Mouse (Mus musculus) cerebellum, adult 18-20 months (tissue): ENCODE results near the gene Srr.
A peak's percentile ranks its signal among the peaks of the same experiment; 100 is the strongest.

Source experiments
- DNase-seq, 2 experiments: peaks; one replicate each; pipeline ENCODE4 v3.0.0; 2021

Srr gene

DNA sequence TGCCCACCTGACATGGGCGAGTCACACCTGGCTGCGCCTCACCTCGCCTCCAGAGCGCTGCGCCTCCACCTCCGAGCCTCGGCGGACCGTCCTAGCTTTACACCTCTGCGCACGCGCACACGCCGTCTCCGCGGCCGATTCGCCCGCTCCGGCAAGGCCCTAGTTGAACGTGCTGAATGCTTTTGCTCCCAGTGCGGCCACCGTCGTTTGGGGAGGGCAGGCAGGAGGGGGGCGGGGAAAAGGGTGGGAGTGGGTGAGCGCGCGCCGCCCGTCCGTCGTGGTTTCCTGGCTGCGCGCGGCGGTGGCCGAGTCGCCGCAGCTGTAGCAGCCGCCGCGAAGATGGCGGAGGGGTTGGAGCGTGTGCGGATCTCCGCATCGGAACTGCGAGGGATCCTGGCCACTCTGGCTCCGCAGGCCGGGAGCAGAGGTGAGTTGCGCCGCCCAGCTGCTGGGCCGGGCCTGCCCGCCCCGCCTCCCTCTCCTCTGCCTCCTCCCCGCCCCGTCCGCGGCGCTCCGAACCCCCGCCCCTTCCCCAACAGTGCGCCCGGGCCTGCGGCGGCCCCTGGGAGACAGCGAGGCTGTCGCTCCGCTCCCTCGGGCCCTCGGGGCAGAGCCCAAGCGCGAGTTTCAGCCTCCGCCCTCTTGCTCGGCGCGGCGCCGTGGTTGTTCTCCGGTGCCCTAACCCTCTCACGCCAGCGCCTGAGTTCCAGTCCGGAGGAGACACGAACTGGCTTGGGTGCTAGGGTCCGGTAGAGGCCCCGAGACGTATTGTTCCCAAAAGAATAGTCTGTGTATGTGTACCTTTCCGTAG lies at the start of gene Srr, which contains the start of gene Smg6:
TSS of gene Srr (minus strand) at position 372 of the 811 bp plus-strand sequence.
TSS of gene Smg6 (plus strand) at position 247 of the 811 bp plus-strand sequence.
- peak; percentile 94 to 95 for DNase-seq

DNA sequence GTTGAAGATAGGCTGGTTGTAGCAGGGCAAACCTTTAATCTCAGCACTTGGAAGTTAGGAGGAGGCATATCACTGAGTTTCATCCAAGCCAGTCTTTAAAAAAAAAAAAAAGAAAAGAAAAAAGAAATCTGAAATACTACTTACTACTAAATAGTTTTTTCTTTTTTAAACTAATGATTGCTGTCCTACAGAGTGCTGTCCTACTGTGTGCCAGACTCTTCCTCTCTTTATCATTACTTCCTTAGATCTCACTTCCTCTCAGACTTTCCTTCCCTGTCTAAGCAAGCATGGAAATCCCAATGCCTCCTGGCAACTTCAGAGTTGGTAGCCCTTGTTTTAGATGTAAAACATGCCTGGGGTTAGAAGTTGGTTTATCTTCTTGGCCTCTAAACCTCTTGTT lies 48.9 kb upstream of the Srr start:
- DNase-seq, result no peak

DNA sequence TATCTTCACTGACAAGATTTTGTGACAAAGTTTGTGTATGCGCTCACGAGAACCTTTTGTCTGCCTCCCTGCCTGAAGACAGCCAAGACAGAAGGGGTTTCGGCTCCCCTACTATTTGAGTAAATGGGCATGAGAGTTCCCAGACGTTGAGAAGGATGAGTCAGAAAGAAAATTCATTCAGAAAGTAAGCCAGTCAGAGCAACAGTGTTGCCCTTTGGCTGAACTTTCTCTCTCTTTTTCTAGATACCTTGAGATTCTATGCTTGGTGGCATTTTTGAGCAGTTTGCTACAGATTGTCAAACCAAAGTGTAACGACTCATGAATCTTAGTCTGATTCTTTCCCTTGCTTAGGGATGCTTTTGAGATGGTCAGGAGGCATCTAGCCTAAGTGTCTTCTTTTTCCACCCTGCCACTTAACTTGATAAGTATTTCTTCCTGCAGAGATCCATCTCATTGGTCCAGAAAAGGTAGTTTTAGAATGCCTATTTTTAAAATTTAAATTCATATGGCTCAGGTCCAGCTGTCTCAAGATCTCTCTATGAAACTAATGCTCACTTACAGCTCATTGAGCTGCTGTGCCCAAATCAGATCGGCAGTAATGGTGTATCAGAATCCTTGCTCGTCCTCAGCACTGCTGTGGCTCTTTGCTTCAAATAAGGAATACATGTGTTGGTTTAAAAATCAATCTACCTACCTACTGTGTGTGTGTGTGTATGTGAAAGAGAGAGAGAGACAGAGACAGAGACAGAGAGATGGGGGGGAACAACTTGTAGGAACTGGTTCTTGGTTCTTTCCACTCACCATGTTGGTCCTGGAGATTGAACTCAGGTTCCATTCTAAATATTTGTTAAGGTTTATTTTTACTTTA lies 47.8 kb upstream of the Srr start:
- no peak for DNase-seq

DNA sequence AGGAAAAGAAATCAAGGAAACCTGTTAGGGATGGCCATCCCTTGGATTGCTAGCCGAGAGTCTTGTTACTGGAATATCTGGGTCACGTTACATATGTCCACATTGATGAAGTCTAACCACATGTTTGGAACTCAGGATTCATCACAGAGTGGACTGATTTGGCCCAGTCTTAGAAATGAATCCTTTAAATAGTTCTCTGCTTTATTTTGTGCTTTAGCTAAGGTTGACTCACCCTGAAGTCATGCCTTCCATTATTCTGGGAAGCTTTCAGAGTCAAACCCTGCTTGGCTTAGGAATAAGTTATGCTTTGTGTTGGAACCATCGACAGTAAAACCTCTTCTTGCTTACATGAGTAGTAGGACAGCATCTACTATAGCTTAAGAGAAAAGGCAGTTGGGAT lies 39.8 kb upstream of the Srr start:
- DNase-seq, result no peak

DNA sequence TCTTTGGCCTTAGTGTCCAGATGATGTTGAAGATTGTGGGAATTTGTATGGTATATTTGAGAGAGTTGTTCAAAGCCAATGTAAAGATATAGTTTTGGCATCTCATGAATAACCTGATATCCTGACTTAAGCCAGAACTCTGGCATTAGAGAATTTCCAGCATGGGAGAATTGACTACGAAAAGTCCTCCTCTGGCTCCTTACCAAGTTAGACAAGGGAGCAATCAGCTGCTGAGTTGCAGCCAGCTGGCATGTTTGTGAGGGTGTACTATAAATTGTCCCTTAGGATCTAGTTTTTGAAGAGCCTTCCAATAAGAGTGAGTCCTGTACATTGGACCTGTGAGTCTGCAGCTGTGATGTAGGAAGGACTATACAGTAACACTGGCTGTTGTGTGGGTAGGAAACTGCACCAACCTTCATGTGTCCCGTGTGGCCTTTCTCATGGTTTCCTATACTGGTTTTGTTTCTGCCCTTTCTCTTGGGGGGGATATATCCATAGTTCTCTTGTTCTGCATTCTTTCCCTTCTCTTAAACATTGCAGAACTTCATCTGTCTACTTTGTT lies 37.2 kb upstream of the Srr start:
- peak; percentile 16 for DNase-seq

DNA sequence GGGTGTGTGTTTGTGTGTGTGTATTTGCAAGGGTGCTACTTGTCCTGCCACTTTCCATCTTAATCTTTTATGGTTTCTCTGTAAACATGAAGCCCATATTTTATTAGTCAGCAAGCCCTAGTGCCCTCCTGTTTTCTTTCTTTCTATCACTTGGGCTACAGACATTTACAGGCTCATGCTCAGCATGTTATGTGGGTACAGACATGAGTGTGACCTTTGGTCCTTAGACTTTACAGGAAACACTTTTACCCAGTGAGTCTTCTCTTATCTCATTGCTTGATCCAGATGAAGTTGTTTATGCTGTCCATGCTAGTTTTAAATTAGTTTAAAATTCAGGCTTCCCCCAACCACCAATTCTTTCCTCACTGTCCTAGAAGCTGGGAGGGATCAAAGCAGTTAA lies 36.2 kb upstream of the Srr start:
- DNase-seq, result no peak

DNA sequence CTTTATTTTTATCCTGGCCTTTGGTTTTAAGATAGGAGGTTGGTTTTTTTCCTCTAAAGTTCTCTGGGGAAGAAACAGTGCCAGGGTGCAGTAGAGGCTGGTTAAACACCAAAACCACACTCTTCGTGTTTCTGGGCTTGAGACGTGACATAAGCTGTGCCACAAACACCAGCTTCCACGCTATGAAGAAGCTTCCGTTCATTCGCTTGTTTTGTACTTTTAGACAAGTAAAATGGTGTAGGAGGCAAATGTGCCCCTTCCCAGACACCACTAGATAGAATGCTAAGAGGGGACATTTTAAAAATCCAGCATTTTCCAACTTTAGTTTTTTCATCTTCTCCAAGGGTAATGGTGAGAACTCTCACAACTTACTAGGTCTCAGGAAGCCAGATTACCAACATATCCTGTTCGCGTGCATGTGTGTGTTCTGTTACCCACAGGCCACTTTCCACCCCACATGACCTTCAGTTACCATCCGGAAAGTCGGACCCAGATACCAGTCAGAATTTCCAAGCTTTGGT lies 34.3 kb upstream of the Srr start:
- DNase-seq, result no peak

DNA sequence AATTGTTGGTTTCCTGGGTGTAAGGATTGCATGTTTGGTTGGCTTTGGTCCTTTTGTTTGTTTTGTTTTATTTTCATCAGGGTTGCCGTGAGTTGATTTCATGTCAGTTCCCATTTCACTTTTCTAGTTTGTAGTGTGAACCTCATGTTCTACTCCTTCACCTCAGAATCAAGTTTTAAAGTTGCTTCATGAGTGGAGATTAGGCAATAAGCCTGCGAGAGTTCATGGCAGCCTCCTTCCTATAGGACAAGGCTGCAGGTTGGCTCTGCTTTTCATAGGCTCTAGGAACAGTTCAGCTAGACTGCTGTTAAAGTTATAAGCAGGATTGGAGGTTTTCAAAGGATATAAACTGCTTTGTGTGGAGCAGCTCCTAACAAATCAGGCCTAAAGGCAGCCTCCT lies 33.8 kb upstream of the Srr start:
- no peak for DNase-seq

DNA sequence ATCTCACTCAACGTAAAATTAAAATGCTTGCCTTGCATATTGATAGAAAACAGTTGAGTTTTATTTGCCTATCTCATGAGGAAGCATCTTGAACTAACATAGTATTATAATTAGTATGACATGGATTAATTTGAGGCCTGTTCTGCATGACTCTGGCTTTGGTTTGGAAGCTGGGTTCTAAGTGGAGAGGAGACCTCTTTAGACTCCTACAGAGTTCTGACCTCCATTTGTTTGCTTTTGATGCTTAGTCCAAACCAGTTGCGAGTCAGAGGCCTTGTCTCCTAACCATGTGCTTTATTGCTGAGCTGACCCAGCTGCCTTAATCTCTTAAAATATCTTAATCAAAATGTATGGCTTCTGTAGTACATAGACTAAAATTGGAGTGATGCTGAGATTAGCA lies 31.9 kb upstream of the Srr start:
- no peak for DNase-seq

DNA sequence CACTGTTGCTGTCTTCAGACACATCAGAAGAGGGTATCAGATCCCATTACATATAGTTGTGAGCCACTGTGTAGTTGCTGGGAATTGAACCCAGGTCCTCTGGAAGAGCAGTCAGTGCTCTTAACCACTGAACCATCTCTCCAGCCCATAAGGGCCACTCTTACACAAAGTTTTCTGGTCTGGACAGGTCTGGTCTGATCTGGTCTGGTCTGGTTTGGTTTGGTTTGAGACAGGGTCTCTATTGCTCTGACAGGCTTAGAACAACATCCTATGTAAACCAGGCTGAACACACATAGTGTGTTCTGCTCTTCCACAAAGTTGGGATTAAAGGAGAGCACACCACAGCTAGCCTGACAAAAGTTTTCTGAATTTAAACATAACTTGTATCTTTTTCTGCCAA lies 30.3 kb upstream of the Srr start:
- DNase-seq, result no peak

DNA sequence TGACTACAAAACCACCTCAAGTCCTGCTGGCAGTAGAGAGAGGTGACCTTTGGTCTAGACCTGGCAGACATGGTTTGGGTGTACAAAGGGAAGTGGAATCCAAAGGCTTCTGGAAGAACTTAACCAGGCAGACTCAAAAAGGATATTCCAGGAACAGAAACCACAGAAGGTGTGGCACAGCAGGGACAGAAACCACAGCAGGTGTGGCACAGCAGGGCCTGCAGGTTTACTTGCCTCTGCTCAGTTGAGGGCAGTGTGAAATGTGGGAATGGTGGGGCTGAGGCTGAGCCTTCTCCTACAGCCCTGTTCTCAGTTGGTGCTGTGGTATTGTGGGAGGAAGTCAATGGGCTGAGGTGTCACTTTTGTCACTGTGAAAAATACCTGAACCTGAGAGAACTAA lies 29.2 kb upstream of the Srr start:
- DNase-seq, result peak; percentile 14 to 26

DNA sequence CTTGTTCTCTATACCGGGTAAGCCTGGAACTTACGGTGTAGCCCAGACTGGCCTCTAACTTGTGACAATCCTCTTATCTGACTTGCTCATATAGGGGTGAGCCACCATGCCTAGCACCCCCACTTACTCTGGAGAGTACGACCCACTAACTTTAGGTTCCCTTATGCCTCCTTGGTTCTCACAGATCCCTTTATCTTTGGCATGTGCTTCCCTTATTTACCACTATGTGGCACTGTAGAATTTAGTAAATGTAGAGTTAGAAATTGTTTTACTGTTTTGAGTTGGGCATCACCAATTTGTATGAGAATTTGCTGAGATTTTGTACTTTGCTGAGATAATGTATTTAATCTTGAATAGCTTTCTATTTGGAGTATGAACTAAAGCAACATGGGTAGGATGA lies 20.6 kb upstream of the Srr start:
- DNase-seq, result peak; percentile 11 to 20

DNA sequence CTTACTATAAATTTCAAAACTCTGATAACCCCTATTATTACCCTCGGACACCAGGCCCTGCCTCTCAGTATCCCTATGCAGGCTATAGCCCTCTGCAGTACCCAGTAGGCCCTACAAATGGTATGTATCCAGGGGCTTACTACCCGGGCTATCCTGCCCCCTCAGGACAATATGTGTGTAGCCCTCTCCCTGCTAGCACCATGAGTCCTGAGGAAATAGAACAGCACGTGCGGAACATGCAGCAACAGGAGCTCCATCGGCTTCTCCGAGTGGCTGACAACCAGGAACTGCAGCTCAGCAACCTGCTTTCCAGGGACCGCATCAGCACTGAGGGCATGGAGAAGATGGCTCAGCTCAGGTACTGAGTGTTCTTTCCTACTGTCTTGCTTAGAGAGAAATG lies 4.6 kb upstream of the Srr start:
- DNase-seq, result no peak

DNA sequence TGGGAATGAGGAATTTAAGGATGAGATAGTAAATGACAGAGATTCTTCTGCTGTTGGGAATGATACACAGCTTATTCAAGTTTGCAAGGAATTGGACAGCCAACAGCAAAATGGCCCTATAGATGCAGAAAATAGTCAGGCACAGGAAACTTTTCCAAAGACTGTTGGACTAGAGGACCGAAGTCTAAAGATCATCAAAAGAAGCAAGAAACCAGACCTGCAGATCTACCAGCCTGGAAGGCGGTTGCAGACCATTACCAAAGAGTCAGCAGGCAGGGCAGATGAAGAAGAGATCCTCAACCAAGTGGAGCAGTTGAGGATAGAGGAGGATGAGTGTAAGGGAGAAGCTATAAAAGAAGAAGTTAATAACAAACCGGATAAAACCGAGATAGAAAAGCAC lies 3.4 kb upstream of the Srr start:
- DNase-seq, result no peak

DNA sequence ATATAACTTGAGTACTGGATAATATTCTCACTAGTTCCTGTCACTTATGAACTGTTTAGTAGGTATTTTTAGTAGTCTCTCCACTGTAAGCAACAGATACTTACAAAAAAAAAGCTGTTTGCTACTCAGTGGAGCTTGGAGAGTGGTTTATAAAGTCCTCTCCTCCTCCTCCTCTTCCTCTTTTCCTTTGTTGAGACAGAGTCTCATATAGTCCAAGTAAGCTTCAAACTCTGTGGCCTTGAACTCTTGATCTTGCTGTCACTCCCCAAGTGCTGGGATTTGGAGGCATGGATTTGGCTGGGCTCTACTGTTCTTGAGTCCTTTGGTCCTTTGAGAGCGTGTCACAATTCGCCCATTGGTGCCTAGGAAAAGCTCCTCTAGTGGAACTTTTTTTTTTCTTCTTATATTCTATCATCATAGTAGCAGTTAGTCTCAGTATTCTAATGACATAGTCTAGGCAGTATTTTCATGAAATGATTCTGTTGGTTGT lies 1.5 kb upstream of the Srr start:
- DNase-seq, result no peak

DNA sequence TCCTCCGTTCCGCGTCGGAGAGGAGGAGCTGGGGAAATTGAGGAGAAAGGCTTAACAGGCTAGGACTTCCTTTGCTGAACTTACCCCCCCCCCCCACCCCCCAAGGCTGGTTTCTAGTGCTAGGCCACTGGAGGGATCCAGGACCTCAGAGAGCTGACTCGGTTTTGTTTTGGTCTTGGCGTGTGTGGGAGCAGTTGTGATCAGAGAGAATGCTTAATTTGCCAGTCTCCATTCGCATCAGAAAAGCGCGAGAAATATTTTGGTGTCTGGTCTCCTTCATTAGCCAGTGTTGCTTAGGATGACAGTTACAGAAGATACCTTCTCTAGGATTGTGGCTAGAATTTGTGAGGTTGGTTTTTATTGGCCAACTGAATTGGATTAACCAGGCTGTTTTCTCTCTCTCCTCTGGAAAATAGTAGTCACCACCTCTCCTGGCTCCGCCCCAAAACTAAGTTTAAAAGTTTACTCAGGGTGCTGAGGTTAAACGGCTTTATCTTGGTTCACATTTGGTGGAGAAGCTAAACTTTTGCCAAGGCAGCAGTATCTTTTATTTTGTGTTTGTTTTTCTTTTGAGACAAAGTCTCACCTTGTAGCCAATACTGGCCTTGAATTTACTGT lies 749 bp upstream of the Srr start:
- DNase-seq, result no peak

DNA sequence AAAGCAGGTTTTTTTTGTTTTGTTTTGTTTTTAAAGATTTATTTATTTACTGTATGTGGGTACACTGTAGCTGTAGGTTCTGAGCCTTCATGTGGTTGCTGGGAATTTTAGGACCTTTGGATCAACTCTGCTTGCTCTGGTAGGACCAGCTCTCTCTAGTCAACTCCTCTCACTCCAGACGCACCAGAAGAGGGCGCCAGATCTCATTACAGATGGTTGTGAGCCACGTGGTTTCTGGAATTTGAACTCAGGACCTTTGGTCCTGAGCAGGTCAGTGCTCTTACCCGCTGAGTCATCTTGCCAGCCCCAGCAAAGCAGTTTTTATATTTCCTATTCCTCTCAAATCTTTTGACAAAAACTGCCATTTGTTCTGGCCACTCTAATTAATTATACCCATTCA lies 1.6 kb downstream of the Srr start:
- DNase-seq, result peak; percentile 30 to 36

DNA sequence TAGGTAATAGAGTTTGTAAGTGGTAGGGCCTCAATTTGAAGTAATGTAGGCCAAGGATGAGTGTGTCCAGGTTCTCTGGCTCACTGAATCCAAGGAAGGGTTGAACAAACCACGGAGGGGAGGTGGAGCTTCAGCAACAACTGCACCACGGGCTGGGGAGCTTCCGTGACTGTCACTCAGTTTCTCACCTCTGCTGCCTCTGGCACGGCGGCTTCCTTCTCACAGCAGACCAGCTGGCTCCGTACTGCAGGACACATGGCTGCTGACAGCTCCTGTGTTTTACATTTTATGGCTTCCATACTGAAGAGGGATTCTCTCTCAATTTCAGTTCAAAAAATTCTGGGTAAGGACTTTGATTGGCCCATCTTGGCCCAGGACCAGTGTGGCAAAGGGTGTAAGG lies 6.5 kb downstream of the Srr start:
- no peak for DNase-seq

DNA sequence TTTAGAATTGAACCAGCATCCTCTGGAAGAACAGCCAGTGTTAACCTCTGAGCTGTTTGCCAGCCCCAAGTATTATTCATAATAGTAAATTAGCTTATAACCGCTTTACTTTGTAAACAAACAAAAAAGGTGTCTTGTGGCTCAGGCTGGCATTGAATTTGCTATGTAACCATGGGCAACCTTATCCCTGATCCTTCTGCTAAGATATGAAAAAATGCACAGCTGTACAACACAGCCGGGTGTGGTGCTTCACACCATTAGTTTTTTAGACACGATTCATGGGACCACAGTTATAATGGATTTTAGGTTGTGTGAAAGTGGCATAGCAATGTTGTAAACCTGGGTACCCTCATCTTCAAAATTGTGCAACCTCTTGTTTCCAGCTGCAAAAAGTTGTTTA lies 13.3 kb downstream of the Srr start:
- DNase-seq, result no peak

DNA sequence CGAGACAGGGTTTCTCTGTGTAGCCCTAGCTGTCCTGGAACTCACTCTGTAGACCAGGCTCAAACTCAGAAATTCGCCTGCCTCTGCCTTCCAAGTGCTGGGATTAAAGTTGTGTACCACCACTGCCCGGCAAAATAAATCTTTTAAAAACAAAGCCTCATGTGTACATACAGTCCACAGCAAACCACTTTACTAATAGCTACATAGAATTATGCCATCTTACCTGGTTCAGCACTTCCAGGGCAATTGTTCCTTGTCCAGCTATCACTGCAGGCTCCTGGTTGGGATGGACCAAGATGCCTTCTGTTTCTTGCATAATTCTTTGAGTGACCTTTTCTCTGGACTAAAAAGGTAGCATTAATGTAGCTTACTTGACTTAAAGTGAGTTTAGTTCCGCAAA lies 15.8 kb downstream of the Srr start:
- DNase-seq, result no peak

DNA sequence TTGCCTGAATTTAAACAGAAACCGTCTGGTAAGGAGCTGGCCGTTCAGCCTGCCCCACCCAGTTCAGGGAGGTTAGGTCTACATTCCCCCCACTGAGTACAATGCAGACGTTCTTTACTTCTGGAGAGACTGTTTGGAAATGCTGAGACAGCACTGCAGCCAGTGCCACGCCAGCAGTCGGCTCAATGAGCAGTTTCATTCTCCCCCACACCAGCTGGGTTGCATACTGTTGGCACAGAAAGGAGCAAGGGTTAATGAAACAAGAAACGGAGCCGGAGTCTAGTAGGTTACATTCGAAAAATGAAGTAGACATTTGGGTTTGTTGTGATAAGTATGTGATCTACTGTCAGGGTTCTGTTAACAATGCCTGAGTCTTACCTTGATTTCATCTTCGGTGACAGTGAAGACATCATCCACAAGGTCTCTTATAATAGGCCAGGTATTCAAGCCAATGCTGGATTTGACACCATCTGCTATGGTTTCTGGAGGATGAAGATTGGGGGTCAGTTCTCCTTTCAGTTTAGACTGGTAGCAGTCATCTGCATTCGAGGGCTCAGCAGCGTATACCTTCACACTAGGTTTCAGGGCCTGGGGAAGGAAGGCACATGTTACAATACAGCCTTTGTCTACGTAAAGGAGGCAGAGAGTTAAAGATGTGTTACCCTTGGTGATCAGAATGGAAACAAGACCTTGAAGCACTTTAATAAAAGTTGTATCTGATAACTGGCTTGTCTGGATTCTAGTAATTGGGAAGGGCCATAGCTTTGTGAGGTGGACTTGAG lies 16.9 kb downstream of the Srr start:
- no peak for DNase-seq

DNA sequence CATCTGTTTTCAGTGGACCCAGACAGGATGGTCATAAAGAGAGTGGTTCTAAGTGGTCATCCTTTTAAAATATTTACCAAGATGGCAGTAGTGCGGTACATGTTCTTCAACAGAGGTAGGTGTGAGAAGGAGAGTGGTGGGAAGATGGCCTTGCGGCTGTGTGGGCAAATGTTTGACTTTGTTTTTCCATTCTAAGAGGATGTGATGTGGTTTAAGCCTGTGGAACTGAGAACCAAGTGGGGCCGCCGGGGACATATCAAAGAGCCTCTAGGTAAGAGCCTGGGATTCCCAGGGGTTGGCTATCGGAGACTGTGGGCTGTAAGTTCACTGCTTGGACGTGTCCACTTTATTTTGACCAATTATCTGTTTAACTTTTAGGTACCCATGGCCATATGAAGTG lies 17.9 kb downstream of the Srr start:
- DNase-seq, result no peak
